Mouse (Mus musculus): ENCODE data around the gene Cpm. TPM values are rescaled to one million over a fixed set of nuclear protein-coding genes. Genes with fewer than 3 reads are reported as not detected.
"Not testable (repeated sequence)": the region's sequence is repeated elsewhere in the genome, so short reads cannot be mapped to it uniquely, and the experiment has no call there.

Gene Cpm
- polyA plus RNA-seq, 1 experiment from 2014 or later, result 83.7 TPM

GRCm38 (mm10) chr10:117616765-117617164 lies 12.5 kb upstream of the Cpm start:
- not testable (repeated sequence) for H3K4me2 ChIP-seq (ENCODE audit: low read depth, low read length); H3K27me3 ChIP-seq (ENCODE audit: control insufficient read depth, insufficient read depth, low read depth, low read length); ATAC-seq (ENCODE audit: low read depth); H3K4me1 ChIP-seq (replicated peaks; ENCODE audit: control insufficient read depth, insufficient read depth, low read length); H3K9ac ChIP-seq (ENCODE audit: low read length); H3K27ac ChIP-seq (ENCODE audit: low read length); H3K9me3 ChIP-seq (ENCODE audit: control insufficient read depth, low read length); H3K4me3 ChIP-seq (ENCODE audit: low read length); H3K36me3 ChIP-seq (ENCODE audit: control insufficient read depth, insufficient read depth, low read length)
- 73% methylated on average over 4 of the region's 4 CpGs for WGBS

GRCm38 (mm10) chr10:117617568-117618345 lies 11.5 kb upstream of the Cpm start:
- 69% methylated on average over 3 of the region's 3 CpGs for WGBS
- no peaks in the 10 kb centered on the region for H3K9me3 ChIP-seq (ENCODE audit: control insufficient read depth, low read length)
- H3K27ac ChIP-seq (ENCODE audit: low read length), result no peak overlapping the region
- ATAC-seq (ENCODE audit: low read depth), result no peak
- H3K9ac ChIP-seq (ENCODE audit: low read length), result no peak overlapping the region
- H3K4me3 ChIP-seq (ENCODE audit: low read length), result no peak overlapping the region
- no peak overlapping the region for H3K4me2 ChIP-seq (ENCODE audit: low read depth, low read length)
- no peaks in the 10 kb centered on the region for H3K36me3 ChIP-seq (ENCODE audit: control insufficient read depth, insufficient read depth, low read length)
- H3K27me3 ChIP-seq (ENCODE audit: control insufficient read depth, insufficient read depth, low read depth, low read length), result no peaks in the 10 kb centered on the region
- H3K4me1 ChIP-seq (replicated peaks; ENCODE audit: control insufficient read depth, insufficient read depth, low read length), result peaks cover 5% of the 10 kb centered on the region; the same call in 1 of the 2 replicates

DNA sequence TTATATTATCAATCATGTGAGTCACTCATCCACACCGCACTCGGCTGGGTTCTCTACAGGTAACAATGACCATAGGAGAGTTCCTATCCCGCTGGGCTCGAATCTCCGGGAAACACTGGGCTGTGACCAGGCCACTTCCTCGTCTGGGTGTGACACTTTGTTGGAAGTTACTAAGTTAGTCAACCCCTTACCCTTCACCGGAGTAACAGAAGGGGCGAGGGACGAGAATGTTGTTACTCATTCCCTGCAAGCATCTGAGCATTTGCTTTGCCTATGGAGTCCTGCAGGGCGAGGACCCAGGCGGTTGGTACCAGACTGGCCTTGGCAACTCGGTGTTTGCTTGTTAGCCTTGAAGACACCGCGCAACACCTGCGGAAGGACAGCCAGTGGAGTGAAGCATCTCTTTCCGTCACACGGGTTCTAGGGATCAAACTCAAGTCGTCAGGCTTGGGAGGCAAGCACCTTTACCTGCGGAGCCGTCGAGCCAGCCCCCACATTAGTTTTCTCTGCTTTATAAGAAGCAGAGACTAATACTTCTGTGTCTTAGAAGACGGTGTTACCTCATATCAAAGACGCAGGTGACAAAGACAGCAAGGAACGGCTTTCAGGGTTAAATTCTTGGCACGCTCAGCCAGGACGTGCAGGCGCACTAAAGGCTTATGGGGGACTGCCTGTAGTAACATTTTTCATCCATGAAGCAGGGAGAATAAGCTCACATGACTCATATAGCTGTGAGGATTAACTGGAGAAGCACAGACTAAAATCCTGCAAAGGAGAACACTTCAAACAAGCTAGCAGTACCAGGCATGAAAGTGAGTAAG lies 10.0 kb upstream of the Cpm start:
- H3K4me1 ChIP-seq (replicated peaks; ENCODE audit: control insufficient read depth, insufficient read depth, low read length), result no peaks in the 10 kb centered on the region; the same call in 1 of the 2 replicates
- WGBS, result 78% methylated on average over 27 of the region's 27 CpGs

GRCm38 (mm10) chr10:117619862-117620179 lies 9.5 kb upstream of the Cpm start:
- Histone ChIP-seq H3K27ac (ENCODE audit: low read length) (no peak overlapping the region), H3K9ac (ENCODE audit: low read length) (no peak overlapping the region), H3K4me1 (replicated peaks; ENCODE audit: control insufficient read depth, insufficient read depth, low read length) (no peaks in the 10 kb centered on the region), H3K4me2 (ENCODE audit: low read depth, low read length) (no peak overlapping the region), H3K9me3 (ENCODE audit: control insufficient read depth, low read length) (no peaks in the 10 kb centered on the region), H3K36me3 (ENCODE audit: control insufficient read depth, insufficient read depth, low read length) (no peaks in the 10 kb centered on the region), H3K27me3 (ENCODE audit: control insufficient read depth, insufficient read depth, low read depth, low read length) (no peaks in the 10 kb centered on the region), H3K4me3 (ENCODE audit: low read length) (no peak overlapping the region)
- no peak for ATAC-seq (ENCODE audit: low read depth)
- 88% methylated on average over 2 of the region's 2 CpGs for WGBS

More for the DNA sequence above, 10.0 kb upstream of the Cpm start:
- Histone ChIP-seq H3K4me3 (ENCODE audit: low read length) (no peak overlapping the region), H3K27ac (ENCODE audit: low read length) (no peak overlapping the region), H3K9ac (ENCODE audit: low read length) (no peak overlapping the region), H3K36me3 (ENCODE audit: control insufficient read depth, insufficient read depth, low read length) (no peaks in the 10 kb centered on the region), H3K9me3 (ENCODE audit: control insufficient read depth, low read length) (no peaks in the 10 kb centered on the region), H3K27me3 (ENCODE audit: control insufficient read depth, insufficient read depth, low read depth, low read length) (no peaks in the 10 kb centered on the region), H3K4me2 (ENCODE audit: low read depth, low read length) (no peak overlapping the region)
- no peak for ATAC-seq (ENCODE audit: low read depth)

DNA sequence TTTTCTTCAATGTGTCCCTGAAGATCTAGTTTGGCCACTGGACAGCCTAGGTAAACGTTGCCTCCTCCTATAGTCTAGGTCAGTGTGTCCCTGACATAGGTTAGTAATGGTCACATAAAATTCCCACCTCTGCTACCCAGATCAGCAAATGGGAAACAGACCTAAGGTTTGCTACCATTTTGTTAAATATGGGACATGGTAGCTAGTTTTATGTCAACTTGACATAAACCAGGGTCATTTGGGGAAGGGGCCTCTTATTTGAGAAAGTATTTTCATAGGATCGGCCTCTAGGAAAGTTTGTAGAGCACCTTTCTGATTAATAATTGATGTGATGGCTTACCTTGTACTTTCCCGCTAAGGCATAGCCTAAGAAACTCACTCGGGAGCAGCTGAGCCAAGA lies 8.8 kb upstream of the Cpm start:
- 86% methylated on average over 4 of the region's 4 CpGs for WGBS
- no peak overlapping the region for H3K9ac ChIP-seq (ENCODE audit: low read length)
- no peak overlapping the region for H3K4me3 ChIP-seq (ENCODE audit: low read length)
- no peak overlapping the region for H3K4me2 ChIP-seq (ENCODE audit: low read depth, low read length)
- H3K27me3 ChIP-seq (ENCODE audit: control insufficient read depth, insufficient read depth, low read depth, low read length), result no peaks in the 10 kb centered on the region
- H3K4me1 ChIP-seq (replicated peaks; ENCODE audit: control insufficient read depth, insufficient read depth, low read length), result no peaks in the 10 kb centered on the region
- no peaks in the 10 kb centered on the region for H3K36me3 ChIP-seq (ENCODE audit: control insufficient read depth, insufficient read depth, low read length)
- no peaks in the 10 kb centered on the region for H3K9me3 ChIP-seq (ENCODE audit: control insufficient read depth, low read length)
- ATAC-seq (ENCODE audit: low read depth), result no peak
- H3K27ac ChIP-seq (ENCODE audit: low read length), result no peak overlapping the region

GRCm38 (mm10) chr10:117620934-117621501 lies 8.3 kb upstream of the Cpm start:
- Histone ChIP-seq H3K4me1 (replicated peaks; ENCODE audit: control insufficient read depth, insufficient read depth, low read length) (no peaks in the 10 kb centered on the region), H3K4me3 (ENCODE audit: low read length) (no peak overlapping the region), H3K27me3 (ENCODE audit: control insufficient read depth, insufficient read depth, low read depth, low read length) (no peaks in the 10 kb centered on the region), H3K9ac (ENCODE audit: low read length) (no peak overlapping the region), H3K36me3 (ENCODE audit: control insufficient read depth, insufficient read depth, low read length) (no peaks in the 10 kb centered on the region), H3K9me3 (ENCODE audit: control insufficient read depth, low read length) (no peaks in the 10 kb centered on the region), H3K4me2 (ENCODE audit: low read depth, low read length) (no peak overlapping the region), H3K27ac (ENCODE audit: low read length) (no peak overlapping the region)
- 88% methylated on average over 3 of the region's 3 CpGs for WGBS
- no peak for ATAC-seq (ENCODE audit: low read depth)

DNA sequence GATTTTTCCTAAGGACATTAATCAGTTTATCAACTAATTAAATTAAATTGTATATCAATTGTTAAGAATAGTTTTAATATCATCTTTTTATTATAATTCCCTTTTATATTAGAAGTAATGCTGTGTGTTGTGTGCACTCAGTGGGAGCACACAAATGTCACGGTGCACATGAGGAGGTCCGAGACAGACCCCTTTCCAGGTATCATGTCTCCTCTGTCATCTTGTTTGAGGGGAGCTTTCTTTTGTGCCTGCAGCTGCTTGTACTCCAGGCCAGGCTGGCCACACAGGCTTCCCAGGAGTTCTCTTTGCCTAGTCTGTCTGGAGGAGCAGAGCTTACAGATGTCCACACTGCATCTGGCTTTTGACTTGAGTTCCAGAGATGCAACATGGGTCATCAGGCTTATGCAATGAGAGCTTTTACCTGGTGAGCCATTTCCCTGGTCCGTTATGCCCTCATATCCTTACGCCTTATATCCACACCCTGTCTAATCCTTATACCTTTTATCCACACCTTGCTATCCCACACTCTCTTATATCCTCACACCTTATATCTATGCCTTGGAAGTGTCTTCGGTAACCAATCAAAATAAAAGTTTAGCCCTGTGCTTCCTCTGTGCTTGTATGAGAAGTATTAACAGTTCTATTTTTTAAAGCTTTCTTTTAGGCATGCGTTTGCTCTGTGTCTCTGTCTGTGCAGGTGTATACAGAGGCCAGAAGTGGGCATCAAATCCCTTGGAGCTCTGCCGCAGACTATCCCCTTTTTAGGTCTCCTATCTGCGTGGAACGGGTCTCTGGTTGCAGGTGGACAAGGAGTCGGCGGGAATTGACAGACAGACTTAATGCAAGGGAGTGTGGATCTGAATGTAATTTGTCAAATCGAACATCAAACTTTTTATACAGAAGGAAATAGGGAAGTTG lies 7.4 kb upstream of the Cpm start:
- H3K9ac ChIP-seq (ENCODE audit: low read length), result no peak overlapping the region
- 89% methylated on average over 12 of the region's 12 CpGs for WGBS
- no peak overlapping the region for H3K4me3 ChIP-seq (ENCODE audit: low read length)
- H3K4me1 ChIP-seq (replicated peaks; ENCODE audit: control insufficient read depth, insufficient read depth, low read length), result no peaks in the 10 kb centered on the region
- no peaks in the 10 kb centered on the region for H3K9me3 ChIP-seq (ENCODE audit: control insufficient read depth, low read length)
- no peak overlapping the region for H3K27ac ChIP-seq (ENCODE audit: low read length)
- ATAC-seq (ENCODE audit: low read depth), result no peak
- H3K4me2 ChIP-seq (ENCODE audit: low read depth, low read length), result no peak overlapping the region
- no peaks in the 10 kb centered on the region for H3K36me3 ChIP-seq (ENCODE audit: control insufficient read depth, insufficient read depth, low read length)
- no peaks in the 10 kb centered on the region for H3K27me3 ChIP-seq (ENCODE audit: control insufficient read depth, insufficient read depth, low read depth, low read length)

DNA sequence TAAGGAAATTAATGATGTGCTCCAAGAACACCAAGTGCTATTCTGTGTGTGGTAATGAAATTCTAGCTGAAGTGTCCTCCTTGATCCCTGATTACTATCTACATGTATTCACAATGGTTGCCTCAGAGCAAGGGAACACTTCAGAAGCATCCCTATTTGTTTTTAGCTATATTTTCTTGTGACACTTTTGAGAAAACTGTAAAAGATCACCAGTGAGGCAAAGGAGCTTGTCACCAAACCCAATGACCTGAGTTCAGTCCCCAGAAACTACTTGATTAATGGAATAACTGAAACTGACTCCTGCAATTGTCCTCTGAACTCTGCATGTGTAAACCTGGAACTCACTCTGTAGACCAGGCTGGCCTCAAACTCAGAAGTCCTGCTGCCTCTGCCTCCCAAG lies 5.9 kb upstream of the Cpm start:
- Histone ChIP-seq H3K4me2 (ENCODE audit: low read depth, low read length) (no peak overlapping the region), H3K27ac (ENCODE audit: low read length) (no peak overlapping the region), H3K27me3 (ENCODE audit: control insufficient read depth, insufficient read depth, low read depth, low read length) (no peaks in the 10 kb centered on the region), H3K4me3 (ENCODE audit: low read length) (no peak overlapping the region), H3K36me3 (ENCODE audit: control insufficient read depth, insufficient read depth, low read length) (no peaks in the 10 kb centered on the region), H3K4me1 (replicated peaks; ENCODE audit: control insufficient read depth, insufficient read depth, low read length) (peaks cover 3% of the 10 kb centered on the region; the same call in 1 of the 2 replicates), H3K9me3 (ENCODE audit: control insufficient read depth, low read length) (no peaks in the 10 kb centered on the region), H3K9ac (ENCODE audit: low read length) (no peak overlapping the region)
- no peak for ATAC-seq (ENCODE audit: low read depth)

Measured in lung, embryonic 16.5 days (tissue).